Mouse (Mus musculus): ENCODE results near the gene Dner. TPM values are rescaled to one million over a fixed set of nuclear protein-coding genes. Genes with fewer than 3 reads are reported as not detected.
A peak's percentile ranks its signal among the peaks of the same experiment; 100 is the strongest.

Dner gene
- total and polyA plus RNA-seq, 3 experiments, result 0.05 to 0.43 (median 0.23) TPM

DNA sequence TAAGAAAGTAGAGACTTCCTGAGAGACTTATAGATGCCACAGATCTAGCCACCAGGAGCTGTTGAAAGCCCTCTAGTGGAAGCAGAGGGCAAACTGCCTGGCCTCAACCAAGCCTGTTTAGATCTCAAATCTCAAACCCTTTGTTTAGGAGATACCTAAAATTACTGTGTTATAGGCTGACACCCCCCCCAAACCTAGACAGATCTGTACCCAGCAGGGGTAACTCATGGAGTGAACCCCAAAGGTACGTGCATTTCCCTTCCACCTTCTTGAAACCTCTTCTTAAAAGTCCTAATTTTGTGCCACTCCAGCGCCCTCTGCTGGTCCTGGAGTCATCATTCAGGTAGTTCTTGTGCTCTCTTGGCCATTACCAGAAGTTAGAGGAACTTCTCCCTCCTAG is 1.1 kb upstream of the Dner start:
- H3K36me3 ChIP-seq (ENCODE audit: control insufficient read depth, insufficient read depth, low read length), result no peaks in the 10 kb centered on the region
- H3K4me1 ChIP-seq (ENCODE audit: control insufficient read depth, insufficient read depth, low read length), result no peaks in the 10 kb centered on the region
- no peak overlapping the region for H3K9ac ChIP-seq (ENCODE audit: low read depth, low read length)
- WGBS, result 5% methylated on average over 2 of the region's 2 CpGs
- DNase-seq, result no peak
- H3K27ac ChIP-seq, result no peak overlapping the region
- intact Hi-C loops (cut with DNase I), result no loop called here
- TF ChIP-seq EP300 (IDR thresholded peaks at IDR 0.05; ENCODE audit: insufficient read depth, low read depth, low read length), result no peak
- TF ChIP-seq CTCF (IDR thresholded peaks at IDR 0.05), result peak; percentile 53
- no peak overlapping the region for H3K4me3 ChIP-seq
- H3K27me3 ChIP-seq (ENCODE audit: control insufficient read depth, insufficient read depth, low read length), result peaks cover 7% of the 10 kb centered on the region
- H3K79me2 ChIP-seq (replicated peaks; ENCODE audit: control insufficient read depth, insufficient read depth, low read length), result no peaks in the 10 kb centered on the region

DNA sequence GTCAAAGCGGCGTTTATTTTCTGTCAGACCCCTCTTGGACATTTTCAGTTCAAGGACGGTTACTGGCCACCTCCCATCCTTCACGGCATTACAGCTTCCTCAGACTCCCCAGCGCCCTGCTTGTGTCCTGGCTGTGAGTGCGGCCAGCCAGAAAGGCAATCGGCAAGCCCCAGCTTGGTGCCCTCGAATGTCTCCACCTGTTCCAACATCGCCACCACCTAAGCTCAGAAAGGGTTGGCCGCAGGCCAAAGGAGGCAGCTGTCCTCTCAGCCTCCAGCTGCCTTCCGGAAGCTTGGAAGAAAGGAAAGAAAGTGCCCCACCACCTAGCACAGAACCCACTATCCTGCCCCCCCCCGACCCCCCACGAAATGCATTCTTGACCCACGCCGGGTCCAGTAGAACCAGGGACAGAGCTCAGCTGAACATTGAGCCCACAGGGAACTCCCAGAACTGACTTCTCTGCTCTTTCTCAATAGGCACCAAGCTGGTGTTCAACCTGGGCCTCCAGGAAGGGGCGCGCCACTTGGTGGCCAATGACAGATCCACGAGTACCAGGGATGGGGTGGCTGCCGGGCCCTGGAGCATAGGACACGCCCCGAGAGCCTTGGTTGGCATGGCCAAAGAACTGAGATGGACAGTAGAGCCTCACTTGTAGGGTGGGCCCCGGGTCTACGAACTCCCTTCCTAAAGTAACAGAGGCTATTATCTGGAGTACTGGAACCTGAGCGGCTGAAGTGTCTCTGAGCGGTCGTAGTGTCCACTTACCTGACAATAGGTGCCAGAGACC is 1.1 kb downstream of the Dner start:
- no peak overlapping the region for H3K4me3 ChIP-seq
- intact Hi-C loops (cut with DNase I), result no loop called here
- TF ChIP-seq EP300 (IDR thresholded peaks at IDR 0.05; ENCODE audit: insufficient read depth, low read depth, low read length) (no peak), CTCF (IDR thresholded peaks at IDR 0.05) (no peak)

DNA sequence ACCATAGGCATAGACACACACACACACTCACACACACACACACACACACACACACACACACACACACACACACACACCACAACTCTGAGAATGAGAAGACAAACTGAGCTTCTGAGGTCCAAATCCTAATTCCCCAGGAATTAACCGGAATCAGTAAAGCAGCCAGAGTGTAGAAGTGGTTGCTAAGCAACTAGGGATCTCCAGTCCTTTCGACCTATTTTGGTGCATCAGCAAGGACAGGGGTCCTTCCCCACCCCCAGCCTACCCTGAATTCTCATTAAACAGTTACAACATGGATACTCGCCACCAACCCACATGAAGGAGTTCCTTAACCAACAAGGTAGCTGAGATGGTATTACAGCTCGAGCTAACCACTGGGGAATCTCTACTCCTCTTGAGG is 18.1 kb downstream of the Dner start:
- Histone ChIP-seq H3K4me3 (no peak overlapping the region), H3K36me3 (ENCODE audit: control insufficient read depth, insufficient read depth, low read length) (no peaks in the 10 kb centered on the region), H3K27ac (no peak overlapping the region), H3K79me2 (replicated peaks; ENCODE audit: control insufficient read depth, insufficient read depth, low read length) (no peaks in the 10 kb centered on the region), H3K27me3 (ENCODE audit: control insufficient read depth, insufficient read depth, low read length) (no peaks in the 10 kb centered on the region), H3K9ac (ENCODE audit: low read depth, low read length) (no peak overlapping the region), H3K4me1 (ENCODE audit: control insufficient read depth, insufficient read depth, low read length) (no peaks in the 10 kb centered on the region)
- intact Hi-C loops (cut with DNase I), result no loop called here
- 60% methylated on average over 4 of the region's 4 CpGs for WGBS
- no peak for DNase-seq
- TF ChIP-seq EP300 (IDR thresholded peaks at IDR 0.05; ENCODE audit: insufficient read depth, low read depth, low read length), result no peak
- no peak for TF ChIP-seq POLR2A (IDR thresholded peaks at IDR 0.05; ENCODE audit: insufficient read depth, low read depth, low read length)
- TF ChIP-seq CTCF (IDR thresholded peaks at IDR 0.05), result no peak

More for the DNA sequence above, 1.1 kb downstream of the Dner start:
- H3K79me2 ChIP-seq (replicated peaks; ENCODE audit: control insufficient read depth, insufficient read depth, low read length), result no peaks in the 10 kb centered on the region
- H3K27ac ChIP-seq, result no peak overlapping the region
- no peak for DNase-seq
- 15% methylated on average over 26 of the region's 26 CpGs for WGBS
- H3K4me1 ChIP-seq (ENCODE audit: control insufficient read depth, insufficient read depth, low read length), result no peaks in the 10 kb centered on the region
- peaks cover 7% of the 10 kb centered on the region for H3K27me3 ChIP-seq (ENCODE audit: control insufficient read depth, insufficient read depth, low read length)
- H3K36me3 ChIP-seq (ENCODE audit: control insufficient read depth, insufficient read depth, low read length), result no peaks in the 10 kb centered on the region
- no peak overlapping the region for H3K9ac ChIP-seq (ENCODE audit: low read depth, low read length)

DNA sequence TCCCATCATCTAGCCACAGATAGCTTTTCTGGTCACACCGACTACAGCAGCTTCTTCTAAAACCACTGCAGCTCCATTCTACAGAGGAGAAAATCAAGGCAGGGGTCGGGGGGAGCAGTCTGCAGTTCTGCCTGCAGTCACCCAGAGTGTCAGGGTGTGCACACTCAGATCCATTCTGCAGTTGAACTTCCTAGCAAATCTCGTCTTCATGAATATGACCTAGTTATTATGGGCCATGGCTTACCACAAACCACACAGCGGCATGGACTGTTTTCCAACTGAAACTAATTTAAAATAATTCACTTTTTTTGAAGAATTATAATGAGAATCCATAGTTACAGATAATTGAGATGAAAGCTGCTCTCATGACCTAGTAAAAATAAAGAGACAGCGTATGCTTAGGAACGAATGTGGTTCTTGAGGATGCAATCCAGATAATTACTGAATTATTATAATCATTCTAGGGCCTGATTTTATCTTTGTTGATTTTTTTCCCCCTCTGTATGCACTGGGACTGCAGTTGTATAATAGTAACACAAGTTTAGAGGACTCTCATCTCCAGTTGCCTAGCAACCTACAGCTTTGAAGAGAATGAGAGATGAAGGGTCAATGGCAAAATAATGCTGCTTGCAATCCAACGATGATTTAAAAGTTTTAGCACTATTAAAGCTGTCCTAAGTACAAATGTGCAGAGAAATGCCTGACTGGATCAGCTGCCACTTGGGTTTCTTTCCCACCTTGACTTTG is 27.7 kb downstream of the Dner start:
- no peaks in the 10 kb centered on the region for H3K79me2 ChIP-seq (replicated peaks; ENCODE audit: control insufficient read depth, insufficient read depth, low read length)
- no peak for TF ChIP-seq POLR2A (IDR thresholded peaks at IDR 0.05; ENCODE audit: insufficient read depth, low read depth, low read length)
- TF ChIP-seq EP300 (IDR thresholded peaks at IDR 0.05; ENCODE audit: insufficient read depth, low read depth, low read length), result no peak
- no peak for TF ChIP-seq CTCF (IDR thresholded peaks at IDR 0.05)
- DNase-seq, result no peak
- intact Hi-C loops (cut with DNase I), result no loop called here
- no peaks in the 10 kb centered on the region for H3K27me3 ChIP-seq (ENCODE audit: control insufficient read depth, insufficient read depth, low read length)
- H3K4me1 ChIP-seq (ENCODE audit: control insufficient read depth, insufficient read depth, low read length), result no peaks in the 10 kb centered on the region
- no peak overlapping the region for H3K4me3 ChIP-seq
- no peak overlapping the region for H3K9ac ChIP-seq (ENCODE audit: low read depth, low read length)
- 76% methylated on average over 7 of the region's 7 CpGs for WGBS
- no peak overlapping the region for H3K27ac ChIP-seq
- no peaks in the 10 kb centered on the region for H3K36me3 ChIP-seq (ENCODE audit: control insufficient read depth, insufficient read depth, low read length)

DNA sequence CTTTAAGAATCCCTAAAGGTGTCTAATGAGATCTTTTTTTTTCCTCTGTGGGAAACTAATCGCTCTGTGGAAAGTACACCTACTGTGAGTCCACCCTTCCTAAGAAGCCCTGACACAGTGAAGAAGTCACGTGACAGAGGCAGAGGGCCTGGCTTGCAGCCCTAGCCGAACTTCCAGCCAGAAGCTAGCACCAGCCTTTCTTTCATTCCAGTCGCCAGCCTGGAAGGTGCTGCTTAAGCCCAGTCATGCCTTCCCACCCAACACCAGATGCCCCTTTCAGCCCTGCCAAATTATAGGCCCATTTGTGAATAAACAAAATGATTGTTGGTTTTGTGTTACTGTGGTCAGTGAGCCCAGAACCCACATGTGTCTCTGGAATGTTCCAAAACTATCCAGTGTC is 28.4 kb downstream of the Dner start:
- Histone ChIP-seq H3K36me3 (ENCODE audit: control insufficient read depth, insufficient read depth, low read length) (no peaks in the 10 kb centered on the region), H3K79me2 (replicated peaks; ENCODE audit: control insufficient read depth, insufficient read depth, low read length) (no peaks in the 10 kb centered on the region), H3K4me3 (no peak overlapping the region), H3K27ac (no peak overlapping the region), H3K4me1 (ENCODE audit: control insufficient read depth, insufficient read depth, low read length) (no peaks in the 10 kb centered on the region), H3K27me3 (ENCODE audit: control insufficient read depth, insufficient read depth, low read length) (no peaks in the 10 kb centered on the region), H3K9ac (ENCODE audit: low read depth, low read length) (no peak overlapping the region)
- DNase-seq, result no peak
- intact Hi-C loops (cut with DNase I), result no loop called here
- 77% methylated on average over 4 of the region's 4 CpGs for WGBS
- TF ChIP-seq POLR2A (IDR thresholded peaks at IDR 0.05; ENCODE audit: insufficient read depth, low read depth, low read length) (no peak), CTCF (IDR thresholded peaks at IDR 0.05) (no peak), EP300 (IDR thresholded peaks at IDR 0.05; ENCODE audit: insufficient read depth, low read depth, low read length) (no peak)
